Mouse (Mus musculus): ENCODE data around the gene Spata20.
A peak's percentile ranks its signal among the peaks of the same experiment; 100 is the strongest.

Spata20 gene

DNA sequence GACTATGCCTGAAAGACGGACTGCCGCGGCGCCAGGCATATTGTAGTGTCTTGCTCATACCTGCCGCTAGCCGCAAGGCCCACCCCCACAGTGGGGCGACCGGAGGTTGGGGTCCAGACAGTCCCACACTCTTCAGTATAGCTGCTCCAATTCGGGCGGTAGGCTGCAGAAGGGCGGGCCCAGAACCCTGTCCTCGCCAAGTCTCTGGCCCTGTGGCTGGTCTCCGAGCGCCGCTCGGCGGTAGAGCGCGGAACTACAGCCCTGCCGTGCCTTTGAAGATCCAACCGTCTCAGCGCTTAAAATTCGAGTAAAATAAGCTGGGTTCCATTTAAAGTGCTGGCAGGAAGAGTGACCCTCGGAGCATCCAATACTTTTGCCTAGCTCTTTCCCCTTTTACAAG is at the start of gene Spata20:
Spata20 (minus strand) TSS at position 179 of the 400 bp plus-strand sequence.
- DNase-seq = peak; percentile 82 to 97

GRCm38 (mm10) chr11:94533171-94533570 is 47.2 kb upstream of the Spata20 start:
- DNase-seq = no peak

GRCm38 (mm10) chr11:94528879-94529278 is 42.9 kb upstream of the Spata20 start:
- DNase-seq = no peak

- no peak for DNase-seq
These were observed 40.3 kb upstream of the Spata20 start for GRCm38 (mm10) chr11:94526171-94526879.

DNA sequence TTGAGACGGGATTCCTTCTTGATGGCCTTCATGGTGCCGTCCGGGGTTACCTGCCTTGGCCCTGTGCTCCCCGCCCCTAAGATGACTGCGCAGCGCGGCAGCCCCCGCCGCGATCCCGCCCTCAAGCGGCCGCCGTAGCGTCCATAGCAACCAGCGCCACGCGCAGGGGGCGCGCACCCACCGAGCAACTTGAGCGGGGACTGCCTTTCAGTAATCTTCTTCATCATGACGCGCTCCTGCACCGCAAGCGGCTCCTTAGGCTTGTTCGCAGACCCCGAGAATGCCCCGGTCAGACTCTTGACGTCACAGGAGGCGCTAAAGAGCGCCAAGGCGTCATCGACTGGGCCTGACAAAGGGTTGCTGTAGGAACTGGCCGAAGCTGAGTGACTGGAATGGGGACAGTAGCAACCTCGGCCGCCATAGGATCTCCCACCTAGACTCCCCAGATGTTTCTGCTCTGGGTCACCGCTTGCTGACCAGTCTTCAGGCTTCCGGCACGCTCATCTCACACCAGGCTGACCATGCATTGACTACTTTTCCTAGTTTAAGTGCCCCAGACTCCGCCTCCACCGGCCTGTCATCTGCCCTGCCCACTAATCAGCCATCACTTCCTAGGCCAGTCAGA is 35.4 kb upstream of the Spata20 start, which contains the start of gene Mycbpap:
Mycbpap (minus strand) TSS at position 524 of the 625 bp plus-strand sequence.
- DNase-seq = peak; percentile 75 to 81

DNA sequence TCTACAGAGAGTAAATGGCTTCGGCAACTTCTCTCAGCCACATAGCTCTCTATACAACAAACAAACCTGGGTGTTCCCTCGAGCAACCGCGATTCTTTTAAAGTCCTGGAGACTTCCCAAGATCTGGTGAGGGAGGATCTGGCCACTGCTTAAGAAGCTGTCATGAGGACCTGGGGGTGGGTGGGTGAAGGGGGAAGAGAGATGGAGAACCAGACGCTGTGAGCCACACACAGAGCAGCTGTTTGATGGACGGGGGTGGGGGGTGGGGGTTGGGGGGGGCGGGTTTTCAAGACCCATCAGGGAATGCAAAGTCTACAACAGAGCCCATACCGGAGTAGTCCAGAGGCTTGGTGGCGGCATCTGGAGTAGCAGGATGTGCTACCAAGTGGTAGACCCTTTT is 27.5 kb upstream of the Spata20 start:
- DNase-seq = no peak

- no peak for DNase-seq
These were observed 23.0 kb upstream of the Spata20 start for GRCm38 (mm10) chr11:94508976-94509375.

- no peak for DNase-seq
These were observed 15.5 kb upstream of the Spata20 start for GRCm38 (mm10) chr11:94501482-94501881.

DNA sequence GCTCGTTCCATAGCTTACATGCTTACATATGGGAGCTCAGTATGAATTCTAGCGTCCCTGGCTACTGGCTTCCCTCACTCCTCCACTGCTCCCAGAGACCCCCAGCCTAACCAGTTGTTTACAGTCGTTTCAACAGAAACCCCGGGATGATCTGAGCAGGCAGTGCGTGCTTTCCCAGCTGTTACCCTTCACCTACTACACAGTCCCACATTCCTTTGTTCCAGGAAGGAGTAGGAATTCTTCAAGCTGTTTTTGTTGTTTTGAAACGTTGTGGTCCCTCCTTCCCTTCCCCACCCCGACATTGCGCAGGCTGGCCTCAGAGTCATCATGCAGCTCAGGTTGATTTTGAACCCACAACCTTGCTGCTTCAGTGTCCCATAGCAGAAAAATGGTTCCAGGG is 14.4 kb upstream of the Spata20 start:
- no peak for DNase-seq

DNA sequence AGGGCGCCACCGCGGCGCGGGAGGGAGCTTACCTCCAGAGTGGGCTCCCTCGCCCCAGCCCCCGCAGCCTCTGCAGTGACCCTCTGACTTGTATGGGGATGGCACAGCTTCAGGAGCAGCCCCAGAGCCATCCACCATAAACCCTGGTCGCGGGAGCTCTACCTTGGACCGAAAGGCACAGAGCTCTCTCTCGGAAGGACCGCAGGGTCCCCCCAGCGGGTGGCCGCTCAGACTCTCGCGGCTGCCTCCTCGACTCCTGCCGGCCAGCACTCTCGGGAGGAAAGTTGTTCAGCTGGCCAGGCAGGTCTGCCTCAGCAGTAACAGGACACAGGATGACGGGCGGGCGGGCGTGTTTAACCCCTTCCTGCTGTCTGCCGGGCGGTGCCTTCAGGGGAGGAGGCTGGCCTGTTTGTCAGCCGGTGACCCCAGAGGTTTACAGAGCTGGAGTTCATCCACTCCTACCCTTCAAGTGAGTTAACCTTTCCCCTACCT is 13.7 kb upstream of the Spata20 start, which contains the start of gene Epn3:
Epn3 (minus strand) TSS at position 314 of the 492 bp plus-strand sequence.
- peak; percentile 53 to 70 for DNase-seq

- DNase-seq = peak; percentile 77 to 85
These were observed 13.1 kb upstream of the Spata20 start for GRCm38 (mm10) chr11:94499035-94499434.

DNA sequence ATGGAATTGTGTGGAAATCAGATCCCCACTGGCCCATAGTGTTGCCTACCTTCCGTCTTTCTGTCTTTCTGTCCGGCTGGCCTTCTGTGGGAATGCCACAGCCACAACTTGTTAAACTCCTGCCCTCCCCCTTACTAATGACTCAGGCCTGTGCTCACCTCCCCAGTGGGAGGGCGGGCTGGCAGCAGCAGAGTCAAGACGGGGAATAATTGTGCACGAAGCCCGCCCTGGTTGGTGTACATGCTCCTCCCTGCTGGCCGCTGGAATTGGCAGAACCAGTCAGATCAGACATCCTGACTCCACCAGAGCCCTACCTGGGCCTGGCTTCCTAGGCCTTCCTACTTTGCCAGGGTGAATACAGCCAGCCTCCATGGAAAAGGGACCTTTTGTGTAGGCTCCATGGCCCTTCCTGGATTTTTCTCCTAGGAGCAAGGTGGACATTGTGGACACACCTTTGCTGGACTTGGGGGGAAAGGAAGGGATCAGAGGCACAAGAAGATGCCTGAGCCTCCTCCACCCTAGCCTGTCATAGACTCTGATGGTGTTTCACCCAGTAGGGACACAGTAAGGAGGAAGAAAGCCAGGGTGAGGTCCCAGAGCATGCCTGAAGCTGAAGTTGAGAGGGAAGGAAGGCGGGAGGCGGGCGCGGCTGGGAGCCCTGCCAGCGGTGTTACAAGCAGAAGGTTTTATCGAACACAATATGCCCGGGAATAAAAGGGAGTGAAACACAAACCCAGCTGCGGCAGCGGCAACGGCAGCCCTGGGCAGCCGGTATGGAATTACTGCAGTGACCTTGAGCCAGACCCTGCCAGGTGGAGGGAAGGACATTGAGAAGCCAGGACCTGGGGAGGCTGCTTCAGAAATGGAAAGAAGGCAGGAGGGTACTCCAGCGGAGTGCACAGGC is 12.4 kb upstream of the Spata20 start:
- peak; percentile 73 to 79 for DNase-seq

GRCm38 (mm10) chr11:94495415-94495814 is 9.4 kb upstream of the Spata20 start:
- DNase-seq = no peak

GRCm38 (mm10) chr11:94491749-94492099 is 5.7 kb upstream of the Spata20 start:
- DNase-seq = no peak

DNA sequence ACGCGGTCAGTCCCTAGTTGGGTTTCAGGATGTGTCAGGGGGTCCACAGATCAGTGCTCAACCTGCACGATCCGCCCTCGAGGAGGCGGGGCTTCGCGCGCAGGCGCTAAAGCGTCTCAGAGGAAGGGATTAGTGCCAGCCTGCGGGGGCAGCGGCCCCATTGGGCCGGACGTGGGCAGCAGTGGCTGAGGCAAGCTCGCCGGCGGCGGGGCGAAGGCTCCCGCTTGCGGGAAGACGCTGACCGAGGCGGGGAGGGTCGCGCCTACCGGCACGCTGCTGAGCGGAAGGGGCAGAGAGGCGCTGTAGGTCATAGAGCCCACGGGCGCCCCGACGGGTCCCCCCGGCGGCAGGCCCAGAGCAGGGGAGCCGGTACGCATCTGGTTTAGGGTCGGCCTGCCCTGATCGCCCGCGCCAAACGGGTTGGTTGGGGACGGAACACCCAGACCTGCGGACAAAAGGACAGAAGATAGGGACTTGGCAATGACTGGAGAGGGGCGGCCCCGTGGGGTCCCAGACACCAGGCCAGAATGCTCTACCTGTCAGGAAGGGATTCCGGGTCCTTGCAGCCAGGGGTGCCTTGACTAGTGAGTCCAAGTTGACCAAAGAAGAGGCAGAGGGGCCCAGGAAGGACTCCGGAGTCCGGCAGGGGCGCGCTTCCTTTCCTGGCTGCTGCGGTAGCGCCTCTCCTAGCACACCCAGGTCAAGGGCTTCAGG is 5.2 kb upstream of the Spata20 start:
- no peak for DNase-seq

- DNase-seq = no peak
These were observed 3.8 kb upstream of the Spata20 start for GRCm38 (mm10) chr11:94489745-94490144.

DNA sequence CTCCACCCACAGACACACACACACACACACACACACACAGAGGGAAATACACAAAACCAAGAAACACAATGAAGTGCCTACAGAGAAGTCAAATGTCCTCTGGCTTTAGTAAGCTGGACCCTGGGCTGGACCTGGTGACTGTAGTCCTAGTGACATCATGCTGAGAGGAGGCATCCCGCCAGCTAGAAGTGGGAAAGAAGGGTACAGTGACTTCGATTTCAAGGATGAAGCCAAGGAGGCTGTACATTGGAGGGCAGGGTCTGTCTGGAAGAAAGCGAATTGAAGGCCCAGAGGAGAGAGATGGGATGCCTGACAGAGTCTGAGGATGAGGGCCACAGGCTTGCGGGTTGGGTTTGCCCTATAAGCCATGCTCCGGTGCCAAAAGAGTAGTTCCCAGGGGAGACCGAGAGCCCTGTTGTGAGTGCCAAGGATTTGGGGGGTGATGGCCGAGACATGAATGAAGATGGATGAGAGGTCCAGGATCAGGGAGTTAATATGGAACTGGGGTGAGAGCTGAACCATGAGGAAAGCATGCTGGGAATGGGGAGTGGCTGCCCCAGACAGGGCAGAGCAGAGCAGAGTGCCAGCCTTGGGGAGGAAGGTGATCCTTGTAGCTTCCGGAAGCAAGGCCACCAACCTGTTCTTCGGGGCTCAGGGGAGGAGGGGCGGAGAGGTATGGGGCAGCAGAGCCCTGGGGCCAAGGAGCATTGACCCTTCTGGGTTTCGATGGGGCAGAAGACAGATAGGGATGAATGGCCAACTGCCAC is 3.0 kb upstream of the Spata20 start:
- DNase-seq = no peak

GRCm38 (mm10) chr11:94485223-94485622 is 756 bp downstream of the Spata20 start:
- DNase-seq = no peak

GRCm38 (mm10) chr11:94484636-94485035 is 1.3 kb downstream of the Spata20 start:
- DNase-seq = no peak

- DNase-seq = peak; percentile 39 to 57
These were observed 2.1 kb downstream of the Spata20 start for GRCm38 (mm10) chr11:94483921-94484320.

DNA sequence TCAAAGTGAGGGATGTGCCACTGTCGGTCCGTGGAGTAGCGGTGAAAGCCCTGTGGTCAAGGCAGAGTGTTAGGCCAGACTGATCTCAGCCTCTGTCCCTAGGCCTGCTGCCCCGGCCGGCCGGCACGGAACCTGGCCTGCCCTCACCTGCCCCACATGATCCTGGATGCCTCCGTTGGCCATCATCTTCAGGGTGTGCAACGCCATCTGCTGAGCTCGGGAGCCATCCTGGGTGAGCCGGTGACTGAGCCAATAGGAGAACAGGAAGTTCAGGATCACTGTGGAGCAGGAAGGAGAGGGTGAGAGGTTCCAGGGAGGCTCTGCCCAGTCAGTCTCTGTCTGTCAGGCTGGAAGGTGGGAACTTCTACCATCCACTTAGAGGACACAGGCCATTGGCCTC is 2.5 kb downstream of the Spata20 start:
- DNase-seq = peak; percentile 80 to 86

GRCm38 (mm10) chr11:94482738-94483137 is 3.2 kb downstream of the Spata20 start:
- DNase-seq = peak in 1 of 2 experiments; percentile 34

All from cerebellum, adult 18-20 months (tissue).